Mouse (Mus musculus) cerebellum, adult 2 months (tissue): Measurements from ENCODE around the gene Cntn6.

ENCODE experiments used
- CTCF ChIP-seq: fragments of 200-500 bp; IDR thresholded peaks from 2 replicates; pipeline ENCODE4 v1.5.1; 2011; ENCODE audit warnings: low read depth, mild to moderate bottlenecking, control low read depth, low read length, moderate library complexity, borderline replicate concordance; ENCODE audit not compliant: insufficient read depth
- POLR2A ChIP-seq: fragments of 200-500 bp; IDR thresholded peaks from 2 replicates; pipeline ENCODE4 v1.6.1; 2011; ENCODE audit warnings: low read length, control low read depth, borderline replicate concordance; ENCODE audit not compliant: insufficient read depth

- TF ChIP-seq POLR2A (no peak), CTCF (no peak)
Observed at GRCm38 (mm10) chr6:104674249-104674648, 181.7 kb downstream of the Cntn6 start.
